Mouse (Mus musculus) ovary, postnatal 36 days (tissue): ENCODE results near the gene Ctcfl.
A peak's percentile ranks its signal among the peaks of the same experiment; 100 is the strongest.

Source experiments
- DNase-seq: peaks from one replicate; pipeline ENCODE4 v3.0.0; 2022; ENCODE audit warnings: low spot score, mixed read lengths

Gene Ctcfl

GRCm38 (mm10) chr2:173083712-173084475 is 35.4 kb downstream of the Ctcfl start:
- DNase-seq: no peak

- no peak for DNase-seq
Observed at GRCm38 (mm10) chr2:173083106-173083505, 36.2 kb downstream of the Ctcfl start.

GRCm38 (mm10) chr2:173082706-173083105 is 36.6 kb downstream of the Ctcfl start:
- DNase-seq: no peak

- peak; percentile 75 for DNase-seq
Observed at GRCm38 (mm10) chr2:173080785-173081241, 38.5 kb downstream of the Ctcfl start.

- no peak for DNase-seq
Observed at GRCm38 (mm10) chr2:173079766-173080549, 39.4 kb downstream of the Ctcfl start.

GRCm38 (mm10) chr2:173076921-173077320 is 42.4 kb downstream of the Ctcfl start:
- DNase-seq: no peak

- no peak for DNase-seq
Observed at GRCm38 (mm10) chr2:173073666-173074065, 45.7 kb downstream of the Ctcfl start.

- DNase-seq: no peak
Observed at GRCm38 (mm10) chr2:173072948-173073347, 46.4 kb downstream of the Ctcfl start.

GRCm38 (mm10) chr2:173064864-173065263 is 54.5 kb downstream of the Ctcfl start:
- DNase-seq: no peak

GRCm38 (mm10) chr2:173063219-173063618 is 56.1 kb downstream of the Ctcfl start:
- no peak for DNase-seq

GRCm38 (mm10) chr2:173061443-173062351 is 57.6 kb downstream of the Ctcfl start:
- DNase-seq: no peak

GRCm38 (mm10) chr2:173060450-173060849 is 58.9 kb downstream of the Ctcfl start:
- no peak for DNase-seq

- no peak for DNase-seq
Observed at GRCm38 (mm10) chr2:173058263-173058662, 61.1 kb downstream of the Ctcfl start.

GRCm38 (mm10) chr2:173057623-173058022 is 61.7 kb downstream of the Ctcfl start:
- DNase-seq: no peak

GRCm38 (mm10) chr2:173056882-173057315 is 62.4 kb downstream of the Ctcfl start:
- DNase-seq: no peak

- DNase-seq: no peak
Observed at GRCm38 (mm10) chr2:173056303-173056881, 62.9 kb downstream of the Ctcfl start.

GRCm38 (mm10) chr2:173053846-173054245 is 65.5 kb downstream of the Ctcfl start:
- DNase-seq: no peak

GRCm38 (mm10) chr2:173052881-173053280 is 66.4 kb downstream of the Ctcfl start:
- DNase-seq: no peak

- DNase-seq: no peak
Observed at GRCm38 (mm10) chr2:173050604-173051382, 68.5 kb downstream of the Ctcfl start.

GRCm38 (mm10) chr2:173049817-173050216 is 69.5 kb downstream of the Ctcfl start:
- no peak for DNase-seq

GRCm38 (mm10) chr2:173049231-173049630 is 70.1 kb downstream of the Ctcfl start:
- DNase-seq: no peak
